Mouse (Mus musculus) erythroblast, embryonic 14.5 days (primary cell): ENCODE results near the gene Tectb. TPM values are rescaled to one million over a fixed set of nuclear protein-coding genes. Genes with fewer than 3 reads are reported as not detected.

ENCODE experiments used
- H3K27me3 ChIP-seq: 2 replicates; pipeline ENCODE4 v1.6.1; 2012; ENCODE audit warnings: inconsistent platforms; ENCODE audit not compliant: control insufficient read depth
- H3K36me3 ChIP-seq: 2 replicates; pipeline ENCODE4 v1.6.1; 2012; ENCODE audit warnings: mild to moderate bottlenecking, inconsistent platforms; ENCODE audit not compliant: control insufficient read depth
- H3K4me1 ChIP-seq: 2 replicates; pipeline ENCODE4 v1.6.1; 2012; ENCODE audit warnings: inconsistent platforms; ENCODE audit not compliant: control insufficient read depth
- H3K4me3 ChIP-seq: replicated peaks from 2 replicates; pipeline ENCODE3; 2012; ENCODE audit warnings: moderate library complexity, mild to moderate bottlenecking, inconsistent platforms
- H3K9me3 ChIP-seq: 2 replicates; pipeline ENCODE4 v1.6.1; 2012; ENCODE audit warnings: low read length, inconsistent platforms, mixed read lengths; ENCODE audit not compliant: control insufficient read depth
- GATA1 ChIP-seq: IDR thresholded peaks from 2 replicates; pipeline ENCODE4 v1.6.1; 2012; ENCODE audit warnings: low read length, inconsistent platforms, mixed read lengths
- TAL1 ChIP-seq: IDR thresholded peaks from 3 replicates; pipeline ENCODE4 v1.6.1; 2012; ENCODE audit warnings: low read length, inconsistent platforms, mixed read lengths
- polyA plus RNA-seq: library from polyadenylated mRNA; stranded (reverse); fragments of >175 nt; gene quantifications from 2 replicates; pipeline ENCODE4 v1.2.3, GENCODE M21; 2012

Gene Tectb
- polyA plus RNA-seq, 1 experiment = not detected

DNA sequence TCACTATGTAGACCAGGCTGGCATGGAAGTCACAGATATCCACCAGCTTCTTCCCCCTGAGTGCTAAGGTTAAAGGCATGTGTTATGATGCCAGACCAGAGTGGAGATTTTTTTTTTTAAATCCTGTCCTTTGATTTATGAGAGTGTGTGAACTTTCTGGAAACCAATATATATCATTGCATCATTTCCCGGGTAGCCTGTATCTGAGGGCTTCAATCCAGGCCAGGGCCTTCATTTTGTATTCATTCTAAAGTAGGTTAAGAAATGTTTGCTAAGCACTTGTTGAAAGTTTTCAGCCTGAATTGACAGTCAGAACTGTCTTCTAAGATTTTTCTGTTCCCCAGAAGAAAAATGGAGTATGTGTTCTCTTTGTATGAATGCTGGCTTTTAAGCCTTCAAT, 8.9 kb upstream of the Tectb start:
- H3K4me1 ChIP-seq = no peaks in the 10 kb centered on the region
- TF ChIP-seq TAL1 = no peak
- TF ChIP-seq GATA1 = no peak
- H3K27me3 ChIP-seq = no peaks in the 10 kb centered on the region
- peaks cover 5% of the 10 kb centered on the region for H3K9me3 ChIP-seq
- no peak overlapping the region for H3K4me3 ChIP-seq
- no peaks in the 10 kb centered on the region for H3K36me3 ChIP-seq

DNA sequence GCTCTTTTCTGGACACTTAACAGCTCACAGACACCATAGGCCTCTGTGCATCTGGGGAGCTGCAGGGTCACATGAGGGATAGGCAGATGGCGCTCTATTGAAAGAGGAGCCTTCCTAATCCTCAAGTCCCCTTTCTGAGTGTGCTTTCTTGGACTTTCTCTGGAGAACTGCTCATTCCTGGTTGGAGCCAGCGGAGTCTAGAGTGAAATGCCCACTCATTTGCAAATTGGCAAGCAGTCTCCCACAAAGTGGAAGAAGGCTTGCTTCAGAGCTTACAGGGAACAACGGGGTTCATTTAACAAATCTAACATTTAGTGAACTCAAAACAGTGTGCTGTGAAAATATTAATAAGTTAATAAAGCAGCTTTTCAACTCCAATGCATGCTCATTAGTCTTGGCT, 3.4 kb upstream of the Tectb start:
- TF ChIP-seq GATA1 (no peak), TAL1 (no peak)
- Histone ChIP-seq H3K9me3 (no peaks in the 10 kb centered on the region), H3K36me3 (no peaks in the 10 kb centered on the region), H3K4me1 (no peaks in the 10 kb centered on the region), H3K27me3 (no peaks in the 10 kb centered on the region), H3K4me3 (no peak overlapping the region)

DNA sequence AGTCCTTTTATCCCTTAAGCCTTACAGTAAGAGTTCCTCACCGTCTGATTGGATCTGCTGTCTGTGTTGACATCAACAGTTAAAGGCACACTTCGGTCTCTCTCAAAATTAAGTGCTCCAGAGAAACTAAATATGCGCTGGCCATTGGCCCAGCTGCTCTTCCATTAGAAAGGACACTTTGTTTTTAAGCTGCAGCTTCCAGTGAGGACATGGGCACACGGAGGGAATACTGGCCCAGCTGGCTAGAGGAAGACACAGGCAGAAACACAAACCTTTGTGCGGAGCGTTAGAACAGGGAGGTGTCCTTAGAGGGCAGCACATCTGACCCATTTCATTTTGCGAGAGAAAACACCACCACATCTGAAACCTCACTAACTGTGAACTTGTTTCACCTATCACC, 3.9 kb downstream of the Tectb start:
- Histone ChIP-seq H3K27me3 (no peaks in the 10 kb centered on the region), H3K4me3 (no peak overlapping the region), H3K9me3 (no peaks in the 10 kb centered on the region), H3K4me1 (no peaks in the 10 kb centered on the region), H3K36me3 (no peaks in the 10 kb centered on the region)
- TF ChIP-seq GATA1 (no peak), TAL1 (no peak)

DNA sequence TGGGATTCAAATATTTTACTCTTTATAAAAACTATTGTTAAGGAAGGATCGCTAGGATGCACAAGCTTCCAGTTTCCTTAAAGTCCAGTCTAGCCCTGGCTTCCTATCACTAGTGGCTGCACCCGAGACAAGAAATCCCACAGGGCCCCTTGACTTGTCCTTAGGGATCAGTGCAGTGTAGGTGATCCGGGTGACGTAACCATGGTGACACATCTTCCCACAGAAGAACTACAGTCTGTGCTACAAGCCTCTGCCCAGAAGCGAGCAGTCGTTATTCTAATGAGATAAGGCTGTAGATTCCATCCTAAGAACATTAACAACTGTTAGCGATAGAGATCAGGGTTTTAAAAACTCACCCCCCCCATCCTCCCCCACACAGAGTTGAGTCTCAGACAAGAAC, 4.5 kb downstream of the Tectb start:
- no peak overlapping the region for H3K4me3 ChIP-seq
- TF ChIP-seq TAL1 (no peak), GATA1 (no peak)
- no peaks in the 10 kb centered on the region for H3K36me3 ChIP-seq
- H3K9me3 ChIP-seq = no peaks in the 10 kb centered on the region
- no peaks in the 10 kb centered on the region for H3K27me3 ChIP-seq
- H3K4me1 ChIP-seq = no peaks in the 10 kb centered on the region

DNA sequence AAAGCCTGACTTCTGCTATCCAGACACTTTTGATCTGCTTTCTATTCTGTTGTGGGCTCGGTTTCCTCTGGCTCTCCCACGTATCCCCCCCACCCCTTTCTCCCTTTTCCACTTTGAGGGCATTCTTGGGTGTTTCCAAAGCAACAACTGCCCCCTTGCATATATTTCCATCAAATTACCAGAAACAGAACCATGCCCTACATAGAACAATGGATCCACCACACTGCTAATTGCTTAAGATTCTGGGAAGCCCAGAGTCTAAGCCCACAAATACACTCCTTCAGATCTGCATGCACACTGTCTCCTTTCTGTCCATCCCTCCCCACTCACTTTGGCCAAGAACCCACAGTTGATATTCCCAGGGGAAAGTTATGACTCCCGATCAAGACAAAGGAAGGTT, 5.1 kb downstream of the Tectb start:
- Histone ChIP-seq H3K4me1 (no peaks in the 10 kb centered on the region), H3K9me3 (no peaks in the 10 kb centered on the region), H3K27me3 (no peaks in the 10 kb centered on the region), H3K4me3 (no peak overlapping the region), H3K36me3 (no peaks in the 10 kb centered on the region)
- TF ChIP-seq GATA1 = no peak
- no peak for TF ChIP-seq TAL1

DNA sequence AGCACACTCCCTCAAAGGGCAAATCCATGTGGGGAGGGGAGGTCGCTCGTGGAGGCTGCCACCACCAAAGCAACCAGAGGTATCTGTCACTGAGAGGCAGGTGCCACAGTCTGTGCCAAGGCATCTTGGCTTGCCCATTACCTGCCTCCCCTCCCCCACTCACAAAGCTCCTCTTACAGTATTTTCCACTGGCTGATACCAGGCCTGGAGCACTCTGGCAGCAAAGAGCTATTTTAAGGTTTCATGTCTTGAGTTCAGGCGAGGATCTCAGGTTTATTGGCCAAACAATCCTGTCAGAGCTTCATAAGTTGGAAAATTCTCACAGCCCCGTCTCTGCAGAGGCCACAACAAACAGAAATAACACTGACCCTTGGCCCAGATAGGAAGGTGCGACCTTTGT, 9.5 kb downstream of the Tectb start:
- no peaks in the 10 kb centered on the region for H3K27me3 ChIP-seq
- no peak overlapping the region for H3K4me3 ChIP-seq
- H3K36me3 ChIP-seq = no peaks in the 10 kb centered on the region
- H3K4me1 ChIP-seq = no peaks in the 10 kb centered on the region
- TF ChIP-seq GATA1 (no peak), TAL1 (no peak)
- no peaks in the 10 kb centered on the region for H3K9me3 ChIP-seq

DNA sequence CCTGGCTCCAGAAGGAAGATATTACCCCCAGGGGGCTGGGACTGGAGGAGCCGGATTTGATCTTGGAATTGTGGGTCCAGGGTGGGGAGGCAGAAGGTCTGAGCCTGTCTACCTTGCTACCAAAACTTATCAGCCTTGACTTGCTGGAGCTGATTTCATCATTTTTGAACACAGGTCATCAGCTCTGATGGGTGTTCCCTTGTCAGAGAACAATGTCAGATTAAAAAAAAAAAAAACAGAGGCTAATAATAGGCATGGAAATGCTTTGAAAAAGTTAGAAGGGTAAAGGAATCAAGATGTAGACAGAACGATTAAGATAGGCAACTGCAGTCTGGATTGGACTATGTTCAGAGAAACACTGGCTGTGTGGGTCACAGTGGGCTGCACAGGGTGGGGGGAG, 11.1 kb downstream of the Tectb start:
- no peaks in the 10 kb centered on the region for H3K36me3 ChIP-seq
- no peak for TF ChIP-seq GATA1
- no peak for TF ChIP-seq TAL1
- H3K4me3 ChIP-seq = no peak overlapping the region
- H3K9me3 ChIP-seq = no peaks in the 10 kb centered on the region
- H3K27me3 ChIP-seq = no peaks in the 10 kb centered on the region
- no peaks in the 10 kb centered on the region for H3K4me1 ChIP-seq

DNA sequence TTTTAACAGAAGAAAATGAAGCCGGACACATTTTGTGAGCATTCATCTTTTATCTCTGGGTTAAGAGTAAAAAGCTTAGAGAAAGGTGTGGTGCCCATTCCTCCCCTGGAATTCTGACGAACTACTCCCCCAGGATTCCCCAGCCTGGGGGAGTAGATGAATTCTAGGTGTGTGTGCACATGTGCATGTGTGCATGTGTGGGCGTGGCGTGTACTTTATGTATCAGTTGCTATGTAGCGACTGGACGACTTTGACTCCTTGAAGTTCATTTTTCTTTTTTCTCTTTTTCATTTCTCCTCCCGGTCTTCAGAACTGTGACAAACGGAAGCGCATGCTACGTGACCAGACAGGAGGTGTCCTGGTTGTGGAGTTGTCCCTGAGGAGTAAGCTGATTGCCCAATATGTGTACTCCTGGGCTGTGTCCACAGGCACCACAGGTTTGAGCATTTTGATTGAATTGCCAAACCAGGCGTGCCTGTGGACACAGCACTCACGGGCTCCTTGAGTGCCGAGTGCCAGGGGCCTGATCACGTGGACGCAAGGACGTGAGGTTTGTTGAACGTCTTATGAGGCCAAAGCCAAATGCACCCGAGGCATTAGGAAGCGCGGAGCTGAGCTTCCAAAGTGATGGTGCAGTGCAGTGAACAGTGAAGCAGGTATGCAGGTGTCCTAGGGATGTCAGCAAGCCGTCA, 11.9 kb downstream of the Tectb start:
- Histone ChIP-seq H3K9me3 (no peaks in the 10 kb centered on the region), H3K4me3 (no peak overlapping the region), H3K36me3 (no peaks in the 10 kb centered on the region), H3K27me3 (no peaks in the 10 kb centered on the region), H3K4me1 (no peaks in the 10 kb centered on the region)
- TF ChIP-seq GATA1 (no peak), TAL1 (no peak)

DNA sequence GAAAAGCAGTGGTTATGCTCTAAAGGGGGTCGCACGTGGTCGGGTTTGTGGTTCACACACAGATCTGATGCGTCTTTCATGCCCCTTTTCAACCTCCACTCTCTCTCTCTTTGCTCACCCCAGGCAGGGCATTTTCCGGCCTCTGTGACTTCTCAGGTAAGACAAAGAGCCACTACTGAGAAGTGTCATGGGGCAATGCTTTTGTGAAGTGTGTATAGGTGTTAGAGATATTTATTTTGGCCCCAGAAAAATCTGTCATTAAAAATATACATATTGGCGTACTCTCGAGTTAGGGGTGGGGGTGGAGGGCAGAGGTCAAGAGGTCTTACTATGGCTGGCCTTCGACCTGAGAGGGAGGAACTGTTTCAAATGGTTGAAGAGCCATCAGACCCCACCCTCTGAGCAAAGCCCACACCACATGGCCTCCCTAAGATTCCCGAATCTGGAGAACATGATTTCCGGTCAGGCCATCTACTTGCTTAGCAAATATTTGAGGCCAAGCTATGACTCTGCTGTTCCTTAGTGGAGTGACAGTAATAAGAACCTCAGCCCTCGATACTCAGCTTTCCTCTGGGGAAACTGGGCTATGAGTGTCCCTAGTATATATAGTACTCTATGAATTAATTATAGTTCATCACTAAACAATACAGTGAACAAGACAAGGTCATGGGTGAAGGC, 13.3 kb downstream of the Tectb start:
- Histone ChIP-seq H3K4me1 (no peaks in the 10 kb centered on the region), H3K36me3 (no peaks in the 10 kb centered on the region), H3K27me3 (no peaks in the 10 kb centered on the region), H3K4me3 (no peak overlapping the region), H3K9me3 (no peaks in the 10 kb centered on the region)
- TF ChIP-seq GATA1 (no peak), TAL1 (no peak)
